Mouse (Mus musculus) ES-E14 (cell line): Measurements from ENCODE around the gene Smyd5. TPM values are rescaled to one million over a fixed set of nuclear protein-coding genes. Genes with fewer than 3 reads are reported as not detected.
A peak's percentile ranks its signal among the peaks of the same experiment; 100 is the strongest.

Source experiments
- DNase-seq: peaks from one replicate; pipeline ENCODE4 v3.0.0-alpha.2; 2013; ENCODE audit warnings: low read depth, low spot score
- H3K27ac ChIP-seq: 2 replicates; pipeline ENCODE4 v1.5.1; 2012; ENCODE audit warnings: low read depth, mild to moderate bottlenecking, low read length, moderate library complexity, mixed read lengths; ENCODE audit not compliant: poor library complexity, insufficient read depth, severe bottlenecking
- H3K36me3 ChIP-seq: 2 replicates; pipeline ENCODE4 v1.6.1; 2012; ENCODE audit warnings: mild to moderate bottlenecking, low read length, moderate library complexity, mixed read lengths; ENCODE audit not compliant: control insufficient read depth, poor library complexity, insufficient read depth, severe bottlenecking
- H3K4me1 ChIP-seq, 2 experiments: fragments of 150-350 bp in 1 of 2; sonication (generic) in 1 of 2; 2 replicates each; pipeline ENCODE4 v1.6.1; 2012; ENCODE audit warnings: low read length in 2 of 2, mild to moderate bottlenecking in 1 of 2, mixed read lengths in 1 of 2; ENCODE audit not compliant: control insufficient read depth in 2 of 2, insufficient read depth in 2 of 2, poor library complexity in 1 of 2
- H3K4me3 ChIP-seq, 2 experiments: fragments of 150-350 bp in 1 of 2; sonication (generic) in 1 of 2; 2 replicates each; pipeline ENCODE4 v1.5.1; 2012; ENCODE audit warnings: low read length in 2 of 2, low read depth in 1 of 2, mild to moderate bottlenecking in 1 of 2, mixed read lengths in 1 of 2; ENCODE audit not compliant: insufficient read depth in 1 of 2, poor library complexity in 1 of 2, severe bottlenecking in 1 of 2
- H3K9ac ChIP-seq: 2 replicates; pipeline ENCODE4 v1.6.1; 2012; ENCODE audit warnings: low read depth, mild to moderate bottlenecking, low read length, mixed read lengths; ENCODE audit not compliant: poor library complexity, insufficient read depth, severe bottlenecking
- H3K9me3 ChIP-seq: fragments of 150-350 bp; sonication (generic); 2 replicates; pipeline ENCODE4 v1.6.1; 2012; ENCODE audit warnings: low read depth, mild to moderate bottlenecking, low read length; ENCODE audit not compliant: control insufficient read depth, insufficient read depth
- CHD2 ChIP-seq: IDR thresholded peaks from 2 replicates; pipeline ENCODE4 v1.6.1; 2014; ENCODE audit warnings: mild to moderate bottlenecking, low read depth, low read length, inconsistent platforms
- HCFC1 ChIP-seq: IDR thresholded peaks from 2 replicates; pipeline ENCODE4 v1.6.1; 2012; ENCODE audit warnings: low read length, inconsistent platforms, borderline replicate concordance; ENCODE audit not compliant: insufficient read depth
- MAFK ChIP-seq: IDR thresholded peaks from 2 replicates; pipeline ENCODE4 v1.6.1; 2014; ENCODE audit warnings: mild to moderate bottlenecking, low read depth, low read length, inconsistent platforms; ENCODE audit not compliant: insufficient read depth
- ZC3H11A ChIP-seq: IDR thresholded peaks from 2 replicates; pipeline ENCODE4 v1.6.1; 2012; ENCODE audit warnings: low read depth, mild to moderate bottlenecking, inconsistent platforms, low read length, borderline replicate concordance
- ZNF384 ChIP-seq: IDR thresholded peaks from 2 replicates; pipeline ENCODE4 v1.6.1; 2012; ENCODE audit warnings: low read depth, low read length, inconsistent platforms
- in situ Hi-C, 2 experiments: fragments of 600-800 bp; cut with MboI; formaldehyde crosslinking; loops; one replicate each; pipeline ENCODE4 v1.15.1; 2025; ENCODE audit warnings: low sequenced_read_pairs in 2 of 2, inconsistent platforms in 1 of 2; ENCODE audit not compliant: unreplicated experiment in 2 of 2
- total RNA-seq: library from RNA; depleted of rRNA; stranded (reverse); fragments of 300-350 nt; gene quantifications from 2 replicates; pipeline ENCODE4 v1.2.3, GENCODE M21; 2012

Gene Smyd5
- total RNA-seq, 1 experiment, result 94.1 TPM

DNA sequence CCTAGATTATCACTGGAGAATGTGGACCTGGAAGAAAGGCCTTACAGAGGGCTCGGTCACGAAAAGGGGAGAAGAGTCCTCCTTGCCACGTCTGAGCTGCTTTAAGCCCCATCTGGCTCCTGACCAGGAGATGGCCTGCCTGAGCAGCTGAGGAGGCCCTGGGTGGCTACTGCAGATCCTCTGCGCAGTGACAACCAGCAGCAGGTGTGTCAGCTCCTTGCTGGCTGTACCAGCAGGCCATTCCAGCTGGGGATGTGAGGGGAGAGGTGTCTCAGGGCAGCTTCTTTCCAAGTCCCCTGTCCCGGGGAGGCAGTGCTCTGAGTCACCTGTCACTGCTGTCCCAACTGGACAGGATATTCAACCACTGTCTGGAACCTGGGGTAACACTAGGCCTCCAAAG is 40.8 kb downstream of the Smyd5 start:
- TF ChIP-seq ZC3H11A (no peak), ZNF384 (no peak), HCFC1 (no peak), CHD2 (no peak), MAFK (no peak)
- in situ Hi-C loops, result no loop called here
- DNase-seq, result no peak
- H3K9ac ChIP-seq, result no peak overlapping the region
- H3K36me3 ChIP-seq, result peaks cover 17% of the 10 kb centered on the region
- H3K27ac ChIP-seq, result no peak overlapping the region
- peaks cover 4 to 13% of the 10 kb centered on the region in 2 experiments; a peak in 1 of 4 replicates for H3K4me1 ChIP-seq
- no peaks in the 10 kb centered on the region for H3K9me3 ChIP-seq
- H3K4me3 ChIP-seq, result no peak overlapping the region

DNA sequence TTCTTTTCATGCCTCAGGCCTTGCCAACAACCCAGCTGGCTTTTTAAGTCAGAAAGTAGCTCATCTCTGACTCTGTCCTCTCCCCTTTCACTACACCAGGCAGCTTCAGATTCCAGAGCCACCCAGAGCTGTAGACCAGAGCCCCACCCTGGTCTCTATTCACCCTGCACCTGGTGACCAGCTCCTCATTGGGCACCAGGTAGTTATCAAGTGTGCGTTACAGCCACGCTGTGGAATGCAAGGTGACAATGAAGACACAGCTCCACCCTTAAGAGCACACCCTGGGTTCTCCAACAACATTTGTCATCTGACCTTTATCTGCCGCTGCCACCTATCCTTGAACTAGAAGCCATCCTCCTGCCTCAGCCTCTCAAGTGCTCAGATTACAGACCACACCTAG is 43.8 kb downstream of the Smyd5 start:
- Histone ChIP-seq H3K27ac (no peak overlapping the region), H3K4me1 (peaks cover 4 to 20% of the 10 kb centered on the region in 2 experiments; a peak in 1 of 4 replicates), H3K9me3 (no peaks in the 10 kb centered on the region), H3K4me3 (no peak overlapping the region), H3K9ac (no peak overlapping the region), H3K36me3 (no peaks in the 10 kb centered on the region)
- in situ Hi-C loops, result no loop called here
- TF ChIP-seq HCFC1 (no peak), CHD2 (no peak), MAFK (no peak), ZNF384 (no peak), ZC3H11A (no peak)
- DNase-seq, result no peak

DNA sequence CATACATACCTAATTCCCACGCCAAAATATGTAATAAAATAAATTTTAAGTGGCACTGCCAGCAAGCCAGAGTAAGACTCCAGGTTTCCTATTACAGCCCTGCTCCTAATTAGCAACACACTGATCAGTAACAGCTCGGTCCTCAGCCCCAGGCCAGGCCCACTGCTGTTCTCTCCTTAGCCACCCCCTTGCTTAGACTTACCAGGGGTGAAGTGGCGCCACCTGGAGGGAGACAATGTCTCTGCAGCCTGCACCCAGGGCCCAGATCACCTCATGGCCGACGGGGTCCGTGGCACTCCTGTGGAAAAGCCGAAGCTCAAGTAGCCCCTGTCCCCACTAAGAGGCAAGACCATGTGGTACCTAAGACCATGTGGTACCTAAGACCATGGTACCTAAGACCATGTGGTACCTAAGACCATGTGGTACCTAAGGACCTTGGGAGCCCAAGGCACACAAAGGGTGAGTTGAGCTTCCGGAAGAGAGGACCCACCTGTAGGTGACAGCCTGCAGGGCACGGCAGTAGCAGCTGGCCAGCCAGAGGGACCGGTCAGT is 45.7 kb downstream of the Smyd5 start:
- TF ChIP-seq CHD2 (no peak), HCFC1 (no peak)
- no peak overlapping the region for H3K27ac ChIP-seq

DNA sequence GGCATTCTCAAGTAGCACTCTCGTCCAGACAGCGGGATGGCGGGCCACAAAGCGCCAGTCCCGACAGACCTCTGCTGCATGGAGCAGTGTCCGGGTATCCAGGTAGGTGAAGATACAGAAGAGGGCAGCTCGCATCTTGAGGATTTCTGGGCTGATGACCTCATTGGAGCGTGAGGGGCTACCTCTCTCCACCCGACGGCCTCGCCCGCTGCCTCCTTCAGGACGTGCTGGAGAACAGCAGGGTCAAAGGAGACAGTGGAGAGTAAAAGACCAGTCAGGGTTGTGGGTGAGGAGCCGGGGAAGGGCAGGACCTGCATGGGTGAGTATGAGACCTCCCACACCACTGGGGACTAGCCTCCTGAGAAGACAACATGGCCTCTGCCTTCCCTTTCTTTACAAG is 46.6 kb downstream of the Smyd5 start:
- no peak overlapping the region for H3K9ac ChIP-seq

More for the DNA sequence above, 45.7 kb downstream of the Smyd5 start:
- H3K4me3 ChIP-seq, result no peak overlapping the region
- DNase-seq, result peak; percentile 69
- H3K36me3 ChIP-seq, result no peaks in the 10 kb centered on the region
- H3K9ac ChIP-seq, result no peak overlapping the region
- peaks cover 4 to 22% of the 10 kb centered on the region in 2 experiments; a peak in 1 of 4 replicates for H3K4me1 ChIP-seq
- no peaks in the 10 kb centered on the region for H3K9me3 ChIP-seq
- in situ Hi-C loops, result no loop called here

DNA sequence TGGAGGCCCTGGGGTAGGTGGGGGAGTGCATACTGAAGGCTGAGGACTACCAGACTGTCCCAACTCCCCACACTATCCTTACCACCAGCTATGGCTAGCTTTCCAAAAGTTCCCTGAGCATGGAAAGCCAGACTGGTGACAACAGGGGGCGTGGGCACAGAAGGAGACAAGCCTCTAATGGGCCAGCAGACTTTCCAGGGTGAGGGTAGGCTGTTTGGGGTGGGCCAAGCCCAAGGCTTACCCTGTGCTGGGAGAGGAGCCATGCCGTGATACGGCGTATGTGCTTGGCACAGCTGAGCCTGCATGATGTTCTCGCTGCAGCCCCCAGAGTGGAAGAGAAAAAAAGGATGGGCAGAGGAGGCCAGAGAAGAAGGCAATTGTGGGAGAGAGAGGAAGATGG is 48.2 kb downstream of the Smyd5 start:
- H3K4me3 ChIP-seq, result no peak overlapping the region
- H3K4me1 ChIP-seq, result peaks cover 4 to 22% of the 10 kb centered on the region in 2 experiments; a peak in 1 of 4 replicates
- no peak overlapping the region for H3K27ac ChIP-seq
- in situ Hi-C loops, result no loop called here
- no peak for DNase-seq
- H3K9ac ChIP-seq, result no peak overlapping the region
- no peaks in the 10 kb centered on the region for H3K9me3 ChIP-seq
- TF ChIP-seq CHD2, result no peak
- no peak for TF ChIP-seq ZNF384
- no peak for TF ChIP-seq HCFC1
- no peak for TF ChIP-seq ZC3H11A
- TF ChIP-seq MAFK, result no peak
- H3K36me3 ChIP-seq, result no peaks in the 10 kb centered on the region

More for the DNA sequence above, 46.6 kb downstream of the Smyd5 start:
- Histone ChIP-seq H3K9me3 (no peaks in the 10 kb centered on the region), H3K4me3 (peak overlapping the region; percentile 9 to 19; a peak in 1 of 4 replicates), H3K36me3 (no peaks in the 10 kb centered on the region), H3K4me1 (peaks cover 4 to 22% of the 10 kb centered on the region in 2 experiments; a peak in 1 of 4 replicates), H3K27ac (no peak overlapping the region)
- no peak for DNase-seq
- TF ChIP-seq CHD2 (no peak), HCFC1 (no peak), MAFK (no peak), ZC3H11A (no peak), ZNF384 (no peak)
- in situ Hi-C loops, result no loop called here
